ENCODE assay signal across 8 mouse cellular contexts in the genomic region with DNA sequence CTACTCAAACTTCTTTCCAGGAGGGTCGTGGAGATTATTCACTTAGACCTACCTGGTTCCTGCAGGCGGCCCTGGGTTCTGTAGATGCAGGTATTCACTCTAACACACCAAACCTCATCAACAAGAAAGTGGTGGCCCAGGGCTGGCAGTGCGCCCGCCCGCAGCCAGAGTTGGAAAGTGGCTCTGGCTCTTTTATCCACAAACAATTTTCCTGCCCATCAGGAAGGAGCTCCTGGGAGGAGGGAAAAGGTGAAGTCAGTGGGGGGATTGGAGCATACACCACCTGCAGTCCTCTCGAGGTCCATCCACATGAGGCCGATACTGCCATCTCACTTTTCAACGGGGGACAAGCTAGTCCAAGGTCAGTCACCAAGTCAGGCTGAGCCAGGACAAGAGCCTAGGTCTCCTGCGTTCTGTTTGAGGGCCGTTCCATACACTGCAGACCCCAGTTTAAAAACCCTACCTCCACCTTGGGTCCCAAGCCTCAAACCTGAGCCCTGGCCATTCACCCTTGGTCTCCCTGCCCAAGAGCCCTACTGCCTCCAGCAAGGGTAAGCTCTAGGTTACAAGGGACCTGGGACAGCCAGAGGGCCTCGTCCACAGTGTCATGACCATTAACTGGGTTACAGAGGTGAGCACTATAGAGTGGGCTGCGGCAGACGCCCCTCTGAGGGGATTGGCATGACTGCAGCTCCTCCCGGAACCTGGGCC. TPM values are rescaled to one million over a fixed set of nuclear protein-coding genes. Genes with fewer than 3 reads are reported as not detected.
DNase-seq lines count a peak whose midpoint lies in the region; ATAC-seq and TF ChIP-seq lines count a peak whose summit lies in the region.

No protein-coding gene starts in this region.

- peaks cover 9% of the 10 kb centered on the region; the same call in 1 of the 2 replicates for H3K27me3 ChIP-seq in heart, embryonic 12.5 days (replicated peaks)
- H3K27me3 ChIP-seq in forebrain, postnatal 0 days (ENCODE audit: insufficient read depth, low read length): no peaks in the 10 kb centered on the region
- H3K27me3 ChIP-seq in liver, embryonic 13.5 days: peaks cover 9% of the 10 kb centered on the region; the same call in 1 of the 2 replicates

- peak overlapping the region; percentile 90 for H3K9ac ChIP-seq in heart, embryonic 12.5 days
- peak overlapping the region; percentile 67 for H3K9ac ChIP-seq in forebrain, postnatal 0 days
- H3K9ac ChIP-seq in liver, embryonic 13.5 days: peak overlapping the region; percentile 98

- peaks cover 18% of the 10 kb centered on the region for H3K4me1 ChIP-seq in heart, embryonic 12.5 days (replicated peaks)
- peaks cover 16% of the 10 kb centered on the region for H3K4me1 ChIP-seq in bone marrow, adult 2 months (ENCODE audit: control insufficient read depth, insufficient read depth, low read length)
- H3K4me1 ChIP-seq in forebrain, postnatal 0 days (ENCODE audit: insufficient read depth): no peaks in the 10 kb centered on the region
- H3K4me1 ChIP-seq in liver, embryonic 13.5 days (replicated peaks): peaks cover 61% of the 10 kb centered on the region

- intact Hi-C loops in heart, postnatal 25 days (cut with DNase I): no loop called here

- peaks cover 35% of the 10 kb centered on the region for H3K36me3 ChIP-seq in heart, embryonic 12.5 days
- H3K36me3 ChIP-seq in forebrain, postnatal 0 days (ENCODE audit: insufficient read depth): peaks cover 7% of the 10 kb centered on the region; the same call in 1 of the 2 replicates
- peaks cover 45% of the 10 kb centered on the region for H3K36me3 ChIP-seq in liver, embryonic 13.5 days

- no peak for DNase-seq in heart, postnatal 25 days (ENCODE audit: low spot score)
- DNase-seq in forebrain, postnatal 0 days: no peak
- no peak for DNase-seq in liver, embryonic 13.5 days
- DNase-seq in frontal cortex, postnatal 14 days (ENCODE audit: low spot score in 2 of 2): no peak
- no peak for DNase-seq in urinary bladder, adult 18-20 months (ENCODE audit: low spot score in 2 of 2)
- DNase-seq in layer of hippocampus, postnatal 36 days: no peak

- H3K4me3 ChIP-seq in heart, embryonic 12.5 days: peak overlapping the region; percentile 82
- peak overlapping the region; percentile 57 for H3K4me3 ChIP-seq in bone marrow, adult 2 months (replicated peaks; ENCODE audit: control insufficient read depth, low read depth, low read length)
- H3K4me3 ChIP-seq in forebrain, postnatal 0 days (ENCODE audit: low read depth, low read length): peak overlapping the region; percentile 61
- peak overlapping the region; percentile 90 for H3K4me3 ChIP-seq in liver, embryonic 13.5 days (replicated peaks)

- H3K4me2 ChIP-seq in heart, embryonic 12.5 days: peak overlapping the region; percentile 94
- H3K4me2 ChIP-seq in forebrain, postnatal 0 days (ENCODE audit: low read depth): peak overlapping the region; percentile 91
- H3K4me2 ChIP-seq in liver, embryonic 13.5 days: peak overlapping the region; percentile 86

- peak overlapping the region; percentile 85 for H3K27ac ChIP-seq in heart, embryonic 12.5 days (ENCODE audit: poor library complexity, severe bottlenecking)
- peak overlapping the region; percentile 97 for H3K27ac ChIP-seq in bone marrow, adult 2 months (ENCODE audit: control insufficient read depth, insufficient read depth, low read depth, low read length, poor library complexity)
- no peak overlapping the region for H3K27ac ChIP-seq in forebrain, postnatal 0 days (ENCODE audit: low read depth, low read length)
- H3K27ac ChIP-seq in liver, embryonic 13.5 days: peak overlapping the region; percentile 100

- no peak for ATAC-seq in heart, embryonic 12.5 days (ENCODE audit: insufficient number of reproducible peaks, low FRiP score)
- ATAC-seq in forebrain, postnatal 0 days: no peak
- ATAC-seq in liver, embryonic 13.5 days (ENCODE audit: low read depth): no peak

- WGBS in heart, embryonic 12.5 days: 33% methylated on average over 14 of the region's 14 CpGs
- WGBS in bone marrow, adult 2 months: 44% methylated on average over 14 of the region's 14 CpGs
- WGBS in forebrain, postnatal 0 days: 42% methylated on average over 14 of the region's 14 CpGs
- 38% methylated on average over 14 of the region's 14 CpGs for WGBS in liver, embryonic 13.5 days (ENCODE audit: insufficient replicate concordance)

- TF ChIP-seq CTCF in bone marrow, adult 2 months (IDR thresholded peaks at IDR 0.05; ENCODE audit: control insufficient read depth, insufficient read depth, low read length): no peak
- no peak for TF ChIP-seq CTCF in forebrain, postnatal 0 days (IDR thresholded peaks at IDR 0.05; ENCODE audit: low read depth)

- H3K9me3 ChIP-seq in heart, embryonic 12.5 days (replicated peaks): no peaks in the 10 kb centered on the region
- H3K9me3 ChIP-seq in forebrain, postnatal 0 days (ENCODE audit: low read length): no peaks in the 10 kb centered on the region
- peaks cover 5% of the 10 kb centered on the region; the same call in 1 of the 2 replicates for H3K9me3 ChIP-seq in liver, embryonic 13.5 days (replicated peaks)

- TF ChIP-seq POLR2A in bone marrow, adult 2 months (IDR thresholded peaks at IDR 0.05; ENCODE audit: borderline replicate concordance, control insufficient read depth, low read depth, low read length): no peak

RNA-seq across cellular contexts. Expression of a gene that starts 0.8 kb away (rescaled TPM):
- polyA plus RNA-seq in heart, embryonic 12.5 days (2016; fragmentation: Nextera tagmentation; extraction: Ambion mirVana): 13.2 and 14.2 TPM in 2 replicates
- total RNA-seq in heart, postnatal 25 days (2021): 10 to 100 TPM; 66.8 to 71.8 TPM
- 19.7 and 28.6 TPM in 2 replicates for polyA plus RNA-seq in bone marrow, adult 2 months (2011; ENCODE audit: insufficient read depth, insufficient read length, low replicate concordance, missing spikeins)
- total RNA-seq in forebrain, postnatal 0 days (2014; rRNA removed): 7.6 and 8.7 TPM in 2 replicates
- 7.8 and 10.2 TPM in 2 replicates for polyA plus RNA-seq in forebrain, postnatal 0 days (2015; fragmentation: Nextera tagmentation; extraction: Ambion mirVana)
- 54.2 and 57.6 TPM in 2 replicates for polyA plus RNA-seq in liver, embryonic 13.5 days (2015; fragmentation: Nextera tagmentation; extraction: Ambion mirVana)
- total RNA-seq in layer of hippocampus, postnatal 36 days (2021): 10 to 100 TPM; 12.8 to 14.4 TPM
